Mouse (Mus musculus) WW6 (cell line): ENCODE measurements around the gene Dock1.

Experiments used
- DNase-seq: peaks from one replicate; pipeline ENCODE4 v3.0.0-alpha.2; 2013; ENCODE audit warnings: low read depth, low spot score

Gene Dock1

GRCm38 (mm10) chr7:134959086-134959485, 288.6 kb downstream of the Dock1 start:
- no peak for DNase-seq

GRCm38 (mm10) chr7:134960871-134961270, 290.4 kb downstream of the Dock1 start:
- no peak for DNase-seq

DNA sequence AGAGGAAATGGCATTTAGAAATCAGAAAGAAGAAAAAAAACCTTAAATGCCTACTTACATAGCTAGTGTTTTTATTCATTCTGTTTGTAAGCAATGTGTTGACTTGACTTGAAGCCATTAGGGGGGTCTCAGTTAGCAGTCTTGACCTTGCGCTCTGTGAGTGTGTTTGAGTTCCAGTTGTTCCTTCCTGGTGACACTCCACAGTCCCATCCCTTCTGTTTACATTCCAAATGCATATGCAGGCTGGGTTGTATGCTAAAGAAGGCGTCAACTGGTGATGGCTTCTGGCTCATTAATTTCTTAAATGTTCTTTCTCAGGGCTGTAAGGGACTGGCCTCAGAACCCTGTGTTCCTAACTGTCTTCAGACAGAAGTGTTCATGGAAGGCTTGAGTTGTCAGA, 291.2 kb downstream of the Dock1 start:
- no peak for DNase-seq

DNA sequence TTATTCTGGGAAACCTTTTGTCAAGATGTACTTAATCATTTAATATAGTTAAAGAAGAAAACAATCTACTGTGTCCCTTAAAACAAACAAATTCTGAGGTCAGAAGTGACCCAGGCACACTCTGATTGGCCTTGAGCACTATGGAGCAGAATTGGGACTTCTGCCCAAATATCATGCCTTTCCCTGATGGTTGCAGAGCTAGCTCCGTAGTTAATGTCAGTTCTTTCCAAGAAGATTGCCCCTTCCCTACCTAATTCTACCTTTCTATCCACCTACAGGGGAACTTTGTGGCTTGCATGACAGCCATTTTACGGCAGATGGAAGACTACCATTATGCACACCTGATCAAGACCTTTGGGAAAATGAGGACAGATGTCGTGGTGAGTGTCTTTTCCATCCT, 319.8 kb downstream of the Dock1 start:
- DNase-seq: no peak

- no peak for DNase-seq
Observed at GRCm38 (mm10) chr7:134990911-134991310, 320.5 kb downstream of the Dock1 start.

- no peak for DNase-seq
Observed at GRCm38 (mm10) chr7:134994983-134995382, 324.5 kb downstream of the Dock1 start.

DNA sequence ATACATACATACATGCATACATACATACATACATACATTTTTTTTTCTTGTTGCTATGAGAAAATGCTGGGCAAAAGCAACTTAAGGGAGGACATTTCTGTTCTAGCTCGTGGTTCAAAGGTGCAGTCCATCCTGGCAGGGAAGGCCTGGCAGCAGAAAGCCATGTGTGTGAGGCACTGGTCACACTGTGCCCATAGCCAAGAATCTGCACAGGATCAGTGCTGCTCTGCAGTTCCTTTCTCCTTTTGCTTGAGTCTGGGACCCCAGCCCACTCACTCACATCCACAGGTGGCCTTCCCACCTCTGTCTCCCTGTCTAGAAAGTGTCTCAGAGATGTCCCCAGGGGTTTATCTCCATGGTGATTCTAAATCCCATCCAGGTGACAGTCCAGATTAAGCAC, 331.8 kb downstream of the Dock1 start:
- no peak for DNase-seq

DNA sequence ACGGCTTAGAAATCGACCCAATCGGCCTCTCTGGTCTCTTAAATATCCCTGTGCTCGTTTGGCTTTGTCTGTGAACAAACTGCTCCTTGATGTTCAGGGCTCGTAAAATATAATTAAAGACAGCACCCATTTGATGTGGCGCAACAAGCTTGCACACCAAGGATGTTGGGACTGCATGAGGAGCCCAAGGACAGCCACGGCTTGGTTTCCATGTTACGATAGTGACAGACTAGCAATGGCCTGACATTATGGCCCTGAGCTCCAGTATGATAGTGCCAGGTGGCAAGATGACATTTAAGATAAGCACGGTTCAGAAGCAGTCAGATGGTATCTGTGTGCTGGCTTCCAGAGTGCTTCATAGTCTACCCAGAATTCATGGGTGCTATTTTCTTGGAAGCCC, 332.4 kb downstream of the Dock1 start:
- DNase-seq: no peak

- DNase-seq: no peak
Observed at GRCm38 (mm10) chr7:135005964-135006560, 335.6 kb downstream of the Dock1 start.

DNA sequence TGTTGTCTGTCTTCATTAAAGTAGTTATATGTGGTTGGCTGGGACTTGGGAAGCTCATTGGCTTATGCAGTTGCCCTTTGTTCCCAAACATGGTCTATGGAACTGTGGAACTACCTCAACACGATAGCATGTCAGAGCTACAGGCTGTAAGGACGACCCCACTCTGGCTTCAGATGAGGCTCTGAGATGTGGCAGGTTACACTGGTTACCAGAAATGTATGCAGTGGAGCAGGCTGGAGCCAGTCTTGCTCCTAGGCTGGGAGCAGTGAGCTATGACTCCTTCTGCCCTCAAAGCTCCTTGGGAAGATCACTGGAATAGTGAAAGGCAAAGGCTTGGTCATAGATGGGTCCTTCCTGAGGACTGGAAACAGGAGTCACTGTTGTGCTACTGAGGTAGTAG, 337.6 kb downstream of the Dock1 start:
- no peak for DNase-seq

DNA sequence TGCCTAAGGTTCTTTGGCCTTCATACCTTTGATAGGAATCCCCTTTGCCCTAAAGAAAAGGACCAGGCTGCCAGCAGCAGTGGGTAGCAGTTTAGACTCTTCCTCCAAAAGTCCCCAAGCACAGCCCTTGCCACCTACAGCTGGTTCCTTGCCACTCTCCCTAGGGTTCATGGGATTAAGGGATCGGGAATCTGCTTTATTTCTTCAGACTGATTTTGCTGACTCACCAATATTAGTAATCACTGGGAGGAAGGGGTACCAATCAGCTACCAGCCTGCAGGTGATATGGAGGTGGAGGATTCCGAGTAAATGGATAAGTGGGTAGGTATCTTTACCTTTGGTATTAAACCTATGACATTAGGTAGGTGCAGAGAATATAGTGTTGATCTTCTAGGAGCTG, 340.5 kb downstream of the Dock1 start:
- no peak for DNase-seq

GRCm38 (mm10) chr7:135017531-135017930, 347.1 kb downstream of the Dock1 start:
- no peak for DNase-seq

GRCm38 (mm10) chr7:135020762-135021161, 350.3 kb downstream of the Dock1 start:
- no peak for DNase-seq

GRCm38 (mm10) chr7:135021544-135022100, 351.2 kb downstream of the Dock1 start:
- no peak for DNase-seq

DNA sequence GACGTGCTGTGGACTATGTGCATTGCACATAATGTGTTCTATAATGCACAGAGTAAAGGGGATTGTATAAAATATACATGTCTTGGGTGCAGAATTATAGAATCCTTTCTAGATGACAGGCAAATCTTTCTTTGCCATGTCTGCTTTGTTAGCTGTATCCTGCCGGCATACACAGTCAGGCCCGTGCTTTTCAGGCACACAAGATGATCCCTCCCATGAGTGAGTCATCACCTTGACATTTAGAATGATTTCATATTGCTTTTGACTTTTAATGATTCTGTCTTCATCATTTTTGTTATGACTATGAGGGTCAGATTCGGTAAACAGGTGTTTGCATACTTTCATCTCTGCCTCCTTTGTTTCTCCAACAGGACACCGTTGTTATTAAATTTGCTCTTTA, 354.1 kb downstream of the Dock1 start:
- no peak for DNase-seq

DNA sequence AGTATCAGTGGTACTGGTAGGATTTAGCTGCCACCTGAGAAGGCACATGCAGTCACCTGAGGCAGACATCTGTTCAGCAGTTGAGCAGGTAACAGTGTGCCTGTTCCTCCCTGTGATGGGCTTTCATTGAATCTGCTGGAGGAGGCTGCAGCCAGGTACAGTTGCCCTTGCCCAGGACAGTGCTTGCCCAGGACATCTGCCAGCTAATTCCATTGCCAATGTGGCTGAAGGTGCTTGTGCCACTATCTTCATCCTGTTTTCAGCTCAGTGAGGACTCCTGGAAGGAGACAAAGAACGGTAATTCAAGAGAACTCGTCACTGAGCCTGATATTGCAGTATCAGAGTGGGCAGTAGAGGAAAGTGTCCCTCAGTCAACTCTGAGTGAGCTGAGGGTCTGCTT, 358.3 kb downstream of the Dock1 start:
- DNase-seq: no peak

GRCm38 (mm10) chr7:135029136-135029535, 358.7 kb downstream of the Dock1 start:
- no peak for DNase-seq

DNA sequence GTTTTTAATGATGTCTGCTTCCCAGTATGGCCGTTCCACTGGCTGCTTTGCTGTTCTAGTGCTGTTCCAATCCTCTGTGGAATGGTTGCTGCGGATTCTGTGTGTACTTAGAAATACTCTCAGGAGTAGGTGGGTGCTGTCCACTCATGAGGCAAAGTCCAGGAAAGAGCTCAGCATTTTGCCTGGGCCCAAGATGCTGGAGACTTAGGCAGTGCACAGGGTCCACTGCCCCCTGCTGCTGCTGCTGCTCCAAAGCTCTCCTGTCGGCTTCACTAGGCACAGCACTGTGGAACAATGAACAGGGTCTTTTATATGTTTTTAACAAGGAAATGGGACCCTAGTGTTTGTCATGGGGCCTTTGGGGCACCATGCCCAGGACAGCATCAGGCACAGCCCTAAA, 361.0 kb downstream of the Dock1 start:
- no peak for DNase-seq

- DNase-seq: no peak
Observed at GRCm38 (mm10) chr7:135034811-135035210, 364.4 kb downstream of the Dock1 start.

- no peak for DNase-seq
Observed at GRCm38 (mm10) chr7:135035651-135036050, 365.2 kb downstream of the Dock1 start.

- no peak for DNase-seq
Observed at GRCm38 (mm10) chr7:135038930-135039329, 368.5 kb downstream of the Dock1 start.

GRCm38 (mm10) chr7:135043931-135044765, 373.7 kb downstream of the Dock1 start:
- DNase-seq: no peak

DNA sequence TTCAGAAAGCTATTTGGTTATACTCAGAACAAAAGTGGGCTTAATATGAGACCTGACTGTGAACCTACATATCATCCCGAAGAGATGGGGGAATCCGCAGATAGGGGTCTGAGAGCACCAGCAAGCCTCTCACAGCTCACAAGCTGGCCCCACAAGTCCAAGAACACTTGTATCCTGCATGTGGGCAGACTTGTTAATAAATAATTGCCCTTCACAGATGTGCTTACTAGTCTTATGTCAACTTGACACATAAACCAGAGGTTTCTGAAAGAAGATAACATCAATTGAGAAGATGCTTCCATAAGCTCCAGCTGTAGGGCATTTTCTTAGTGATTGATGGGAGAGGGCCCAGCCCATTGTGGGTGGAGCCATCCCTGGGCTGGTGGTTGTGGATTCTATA, 379.0 kb downstream of the Dock1 start:
- no peak for DNase-seq
